Mouse (Mus musculus) thymus, adult 2 months (tissue): ENCODE data around the gene Arpc2.

Source experiments
- CTCF ChIP-seq: fragments of 200-500 bp; IDR thresholded peaks from 2 replicates; pipeline ENCODE4 v1.5.1; 2012; ENCODE audit warnings: mild to moderate bottlenecking, control low read depth, low read length, moderate library complexity, borderline replicate concordance; ENCODE audit not compliant: control insufficient read depth, poor library complexity, insufficient read depth; ENCODE audit errors: extremely low read depth
- POLR2A ChIP-seq: fragments of 200-500 bp; IDR thresholded peaks from 2 replicates; pipeline ENCODE4 v1.6.1; 2012; ENCODE audit warnings: mild to moderate bottlenecking, low read length, control low read depth, moderate library complexity; ENCODE audit not compliant: control insufficient read depth, poor library complexity, insufficient read depth; ENCODE audit errors: extremely low read depth

DNA sequence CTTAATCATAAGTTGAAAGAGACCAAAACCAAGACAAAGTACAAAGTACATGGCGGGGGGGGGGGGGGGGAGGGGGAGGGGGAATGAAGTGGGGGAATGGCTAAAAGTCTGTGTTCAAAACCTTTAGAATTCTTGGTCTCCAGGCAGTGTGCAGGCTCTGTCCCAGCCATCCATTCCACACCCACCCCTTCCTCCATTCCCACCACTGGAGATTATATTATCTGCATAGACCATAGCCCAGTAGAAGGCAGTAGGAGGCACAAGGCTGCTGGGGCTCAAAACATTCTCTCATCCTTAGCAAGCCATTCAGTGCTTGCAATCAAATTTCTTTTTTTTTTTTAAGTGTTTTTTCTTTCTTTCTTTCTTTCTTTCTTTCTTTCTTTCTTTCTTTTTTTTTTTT, 4.9 kb upstream of the Arpc2 start:
- TF ChIP-seq CTCF (no peak), POLR2A (no peak)
